Mouse (Mus musculus) cerebellum, adult 11 months (tissue): ENCODE data around the gene Cldn7.

Source experiments
- DNase-seq: peaks from one replicate; pipeline ENCODE4 v3.0.0; 2022

The Cldn7 gene

GRCm38 (mm10) chr11:69956218-69956617, 8.4 kb upstream of the Cldn7 start:
- no peak for DNase-seq

GRCm38 (mm10) chr11:69960616-69961015, 4.0 kb upstream of the Cldn7 start:
- DNase-seq = no peak

- DNase-seq = no peak
These were observed 2.7 kb upstream of the Cldn7 start for GRCm38 (mm10) chr11:69961841-69962240.

GRCm38 (mm10) chr11:69965271-69966005, 859 bp downstream of the Cldn7 start:
- DNase-seq = no peak

- no peak for DNase-seq
These were observed 1.7 kb downstream of the Cldn7 start for GRCm38 (mm10) chr11:69966006-69966859.

- DNase-seq = no peak
These were observed 2.4 kb downstream of the Cldn7 start for GRCm38 (mm10) chr11:69966860-69967517.

GRCm38 (mm10) chr11:69968793-69969192, 4.2 kb downstream of the Cldn7 start:
- no peak for DNase-seq

- no peak for DNase-seq
These were observed 5.6 kb downstream of the Cldn7 start for GRCm38 (mm10) chr11:69970222-69970621.

GRCm38 (mm10) chr11:69970775-69971174, 6.2 kb downstream of the Cldn7 start:
- DNase-seq = no peak

GRCm38 (mm10) chr11:69974907-69975306, 10.3 kb downstream of the Cldn7 start:
- DNase-seq = no peak

- no peak for DNase-seq
These were observed 11.7 kb downstream of the Cldn7 start for GRCm38 (mm10) chr11:69976271-69976670.

GRCm38 (mm10) chr11:69979827-69980195, 15.2 kb downstream of the Cldn7 start:
- DNase-seq = no peak

- peak; percentile 99 for DNase-seq
These were observed 15.9 kb downstream of the Cldn7 start for GRCm38 (mm10) chr11:69980196-69981140.

- DNase-seq = peak; percentile 51
These were observed 16.7 kb downstream of the Cldn7 start, which contains the start of gene Ctdnep1 for GRCm38 (mm10) chr11:69981141-69981762. Gene Ctdnep1, plus strand, starts transcription at chr11:69981156.

- no peak for DNase-seq
These were observed 17.6 kb downstream of the Cldn7 start, which contains the start of gene Elp5 for GRCm38 (mm10) chr11:69982225-69982624. Gene Elp5, minus strand, starts transcription at chr11:69982517.

GRCm38 (mm10) chr11:69982877-69983276, 18.3 kb downstream of the Cldn7 start:
- no peak for DNase-seq

- no peak for DNase-seq
These were observed 18.8 kb downstream of the Cldn7 start for GRCm38 (mm10) chr11:69983377-69983776.

GRCm38 (mm10) chr11:69984431-69984830, 19.9 kb downstream of the Cldn7 start:
- no peak for DNase-seq

GRCm38 (mm10) chr11:69989949-69990348, 25.4 kb downstream of the Cldn7 start:
- no peak for DNase-seq

- DNase-seq = peak; percentile 93
These were observed 26.5 kb downstream of the Cldn7 start, which contains the start of gene Gabarap for GRCm38 (mm10) chr11:69990850-69991691. Gene Gabarap, plus strand, starts transcription at chr11:69991143.

- DNase-seq = no peak
These were observed 27.1 kb downstream of the Cldn7 start for GRCm38 (mm10) chr11:69991711-69992110.
